Mouse (Mus musculus): ENCODE results near the gene Apobr.

DNA sequence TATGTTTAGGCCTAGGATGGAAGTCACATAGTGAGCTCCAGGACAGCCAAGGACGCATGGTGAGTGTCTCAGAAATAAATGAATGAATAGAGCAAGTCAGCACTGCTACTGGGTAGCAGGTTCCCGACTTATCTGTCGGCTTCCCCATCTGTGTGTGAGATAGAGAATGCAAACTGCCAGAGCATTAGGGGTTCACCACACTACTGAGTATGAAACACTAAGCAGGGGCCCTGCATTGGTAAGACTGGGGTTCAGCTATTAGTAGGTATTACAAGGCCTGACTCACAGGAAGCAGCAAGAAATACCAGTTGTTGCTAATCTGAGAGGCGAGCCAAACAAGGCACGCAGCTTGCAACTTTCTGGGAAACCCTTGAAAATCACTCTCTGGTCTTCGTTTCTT, 14.2 kb downstream of the Apobr start:
- TF ChIP-seq GATA1 (IDR thresholded peaks at IDR 0.05; ENCODE audit: borderline replicate concordance, low read length) = no peak
- no peak for TF ChIP-seq FLI1 (IDR thresholded peaks at IDR 0.05; ENCODE audit: low read length)
